Mouse (Mus musculus) lung, postnatal 25 days (tissue): ENCODE results near the gene Samd13.

Source experiments
- DNase-seq: peaks from one replicate; pipeline ENCODE4 v3.0.0; 2022; ENCODE audit warnings: low spot score

Gene Samd13

DNA sequence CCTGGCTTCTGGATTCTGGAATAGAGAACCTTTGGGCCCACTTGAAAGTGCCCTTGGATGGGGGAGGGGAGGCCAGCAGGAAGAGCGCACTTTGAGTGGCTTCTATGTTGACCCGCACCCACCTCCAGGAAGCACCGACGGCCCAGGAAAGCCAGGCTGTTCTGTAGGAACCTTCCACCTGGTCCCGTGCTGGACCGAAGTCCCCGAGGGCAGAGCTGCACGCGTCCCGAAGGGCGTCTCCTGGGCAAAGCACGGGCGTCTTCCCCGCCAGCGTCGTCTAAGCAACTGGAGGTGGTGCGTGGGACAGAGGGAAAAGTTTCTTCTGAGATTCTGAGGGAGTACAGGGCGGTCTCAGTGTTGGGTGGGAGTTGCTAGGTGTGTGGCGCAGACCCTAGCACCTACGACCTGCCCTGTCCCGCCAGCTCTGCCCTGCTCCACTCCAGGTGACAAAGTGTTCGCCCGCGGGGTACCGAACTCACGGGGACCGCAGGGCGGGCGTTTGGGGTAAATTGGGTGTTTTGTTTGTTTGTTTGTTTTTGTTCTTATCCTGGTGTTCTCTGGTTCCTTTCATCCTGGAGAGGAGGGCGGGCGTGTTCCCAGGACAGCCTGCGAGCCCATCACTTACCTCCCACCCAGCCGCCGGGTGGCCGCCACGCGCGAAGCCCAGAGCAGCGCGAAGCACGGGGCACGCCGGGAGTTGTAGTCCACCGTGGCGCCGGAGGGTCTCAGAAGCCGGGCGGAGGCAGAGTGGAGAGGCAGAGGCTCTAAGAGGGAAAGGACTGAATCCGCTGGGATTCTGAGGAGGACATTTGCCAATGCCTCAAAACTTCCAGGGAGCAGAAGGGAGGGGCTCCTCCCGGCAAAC, at the start of gene Samd13:
Samd13 (minus strand) TSS at position 782 of the 865 bp plus-strand sequence.
- peak; percentile 4 for DNase-seq

DNA sequence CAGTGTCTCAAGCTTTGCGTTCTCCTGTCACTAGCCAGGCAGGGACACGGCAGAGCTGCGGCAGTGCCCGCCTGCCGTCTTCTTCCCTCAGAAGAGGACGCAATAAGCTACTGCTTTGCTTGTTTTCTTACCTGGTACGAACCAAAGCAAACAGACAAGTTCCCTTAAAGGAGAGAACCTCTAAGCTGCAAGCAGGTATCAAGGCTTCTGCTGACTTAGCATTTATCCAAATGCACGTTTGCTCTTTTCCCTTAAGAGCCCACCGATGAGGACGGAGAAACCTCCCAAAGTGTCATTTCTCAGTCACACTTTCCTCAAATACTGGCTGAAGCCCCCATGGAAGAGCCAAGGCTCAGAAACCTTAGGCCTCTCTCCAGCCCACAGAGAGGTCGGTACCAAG, 46.1 kb upstream of the Samd13 start:
- DNase-seq: no peak

DNA sequence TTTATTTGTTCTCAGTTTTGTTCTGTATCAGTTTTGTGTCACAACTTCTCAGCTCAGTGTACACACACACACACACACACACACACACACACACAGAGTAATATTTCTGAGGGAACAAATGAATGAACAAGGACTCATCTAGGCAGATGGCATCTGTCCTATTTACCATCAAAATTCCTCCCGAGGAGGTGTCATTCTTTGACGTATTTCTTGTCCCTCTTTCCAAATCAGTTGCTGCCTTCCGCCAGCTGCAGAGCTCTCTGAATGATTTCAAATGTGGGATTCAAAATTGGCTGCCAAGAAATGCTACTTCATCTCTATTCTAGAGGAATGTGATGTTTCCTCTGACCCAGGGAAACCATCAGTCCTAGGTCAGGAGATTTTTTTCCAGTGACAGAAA, 37.6 kb upstream of the Samd13 start:
- no peak for DNase-seq

DNA sequence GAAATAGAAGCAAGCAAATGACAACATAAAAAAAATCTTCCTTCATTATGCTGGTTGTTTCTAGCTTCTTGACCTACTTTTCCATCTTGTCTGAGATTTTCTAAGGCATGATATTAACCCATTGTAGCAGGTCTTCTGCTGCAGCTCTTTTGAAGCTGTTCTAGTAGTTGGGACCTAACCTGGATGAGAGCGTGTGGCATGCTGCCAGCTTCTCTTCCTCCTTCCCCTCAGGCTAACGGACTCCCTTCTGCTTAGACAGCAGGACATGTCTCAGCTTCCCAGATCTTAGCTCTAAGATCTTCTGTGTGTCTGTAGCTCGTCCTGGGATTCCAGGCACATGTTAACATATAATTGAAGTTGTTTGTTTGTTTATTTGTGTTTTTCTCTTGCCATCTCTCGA, 34.3 kb upstream of the Samd13 start:
- DNase-seq: no peak

DNA sequence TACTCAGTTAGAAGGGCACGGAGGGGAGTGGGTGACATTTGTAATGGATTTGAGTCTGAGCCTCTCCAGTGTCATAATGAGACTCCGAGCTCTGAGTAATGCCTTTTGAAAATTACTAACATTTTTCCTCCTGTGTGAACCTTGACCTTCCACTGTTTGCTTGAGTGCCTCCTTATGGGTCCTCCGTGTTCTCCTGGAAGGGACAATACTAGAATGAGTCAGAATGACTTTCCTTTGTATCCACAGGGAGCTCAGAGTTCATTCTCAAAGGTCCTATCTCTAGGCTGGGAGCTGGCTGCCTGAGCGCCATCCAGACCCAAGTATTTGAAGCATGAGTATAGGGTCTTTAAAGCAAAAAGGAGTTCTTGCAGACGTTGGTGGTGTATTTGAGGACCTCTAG, 32.9 kb upstream of the Samd13 start:
- no peak for DNase-seq

DNA sequence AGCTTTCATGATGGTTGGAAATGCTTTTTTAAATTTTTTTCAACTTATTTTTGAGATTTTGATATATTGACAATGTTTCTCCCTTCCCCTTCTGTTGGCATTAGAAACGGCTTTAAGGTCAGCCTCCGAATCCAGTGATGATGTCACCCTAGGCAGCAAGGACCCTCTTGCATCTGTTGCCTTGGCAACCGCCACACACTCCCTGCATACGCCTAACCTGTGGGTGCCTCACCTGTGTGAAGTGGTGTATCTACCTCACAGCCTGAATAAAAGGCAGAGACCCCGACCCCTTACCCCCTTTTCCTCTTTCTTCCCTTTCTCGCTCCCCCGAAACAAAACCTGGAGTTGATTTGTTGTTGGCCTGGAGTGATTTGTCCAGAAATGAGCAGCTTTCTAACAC, 26.9 kb upstream of the Samd13 start:
- DNase-seq: no peak

DNA sequence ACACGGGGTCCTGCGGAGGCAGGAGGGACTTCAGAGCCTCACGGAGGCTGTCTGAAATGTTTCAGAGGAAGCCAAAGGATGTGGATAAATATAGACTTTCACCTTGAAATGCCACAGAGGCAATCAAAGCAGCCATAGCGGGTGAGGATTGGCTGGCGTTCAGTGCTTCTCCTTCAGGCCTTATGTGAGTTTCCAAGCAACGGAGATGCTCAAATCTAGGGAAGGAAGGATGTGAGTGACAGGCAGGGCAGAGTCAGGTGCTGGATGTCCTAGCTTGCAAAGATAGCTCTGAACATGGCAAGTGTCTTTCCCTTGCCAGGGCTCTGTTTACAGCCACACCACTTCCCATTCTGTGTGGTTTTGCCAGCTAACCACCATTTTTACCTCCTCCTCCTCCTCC, 26.2 kb upstream of the Samd13 start:
- DNase-seq: no peak

DNA sequence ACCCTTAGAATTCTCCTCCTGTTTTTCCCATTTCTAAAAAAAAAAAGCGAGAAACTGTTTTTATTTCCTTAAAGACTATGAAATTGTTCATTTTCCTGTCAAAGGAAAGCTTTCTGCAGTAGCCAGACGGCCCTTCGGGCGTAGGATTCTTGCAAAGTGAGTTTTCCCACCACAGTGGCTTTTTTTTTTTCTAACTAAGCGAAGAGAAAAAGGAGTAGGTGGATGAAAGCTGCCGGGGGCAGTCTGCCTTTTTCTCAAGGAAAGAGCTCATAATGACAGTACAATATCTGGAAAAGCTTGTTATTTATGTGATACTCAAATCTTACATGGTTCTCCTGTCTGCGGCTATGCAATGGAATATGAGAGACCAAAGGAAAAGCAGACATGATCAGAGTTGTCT, 25.7 kb upstream of the Samd13 start:
- no peak for DNase-seq

DNA sequence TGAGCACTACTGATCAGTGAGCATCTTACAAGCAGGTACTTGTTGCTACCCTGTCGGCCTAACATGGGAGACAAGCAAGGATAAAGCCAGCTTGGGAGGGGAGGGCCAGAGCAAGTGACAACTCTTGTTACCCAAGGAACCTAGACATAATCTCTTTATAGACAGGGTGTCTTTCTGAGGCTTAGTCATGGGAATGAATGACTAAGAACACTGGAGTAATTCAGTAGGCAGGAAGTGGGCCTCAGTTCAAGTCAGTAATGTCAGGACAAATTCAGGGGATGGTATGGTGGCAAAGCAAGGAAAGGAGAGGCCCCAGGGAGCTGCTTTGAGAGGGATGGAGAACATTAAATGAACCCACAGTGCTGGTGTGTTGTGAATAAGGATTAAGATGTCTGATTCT, 23.7 kb upstream of the Samd13 start:
- DNase-seq: no peak

DNA sequence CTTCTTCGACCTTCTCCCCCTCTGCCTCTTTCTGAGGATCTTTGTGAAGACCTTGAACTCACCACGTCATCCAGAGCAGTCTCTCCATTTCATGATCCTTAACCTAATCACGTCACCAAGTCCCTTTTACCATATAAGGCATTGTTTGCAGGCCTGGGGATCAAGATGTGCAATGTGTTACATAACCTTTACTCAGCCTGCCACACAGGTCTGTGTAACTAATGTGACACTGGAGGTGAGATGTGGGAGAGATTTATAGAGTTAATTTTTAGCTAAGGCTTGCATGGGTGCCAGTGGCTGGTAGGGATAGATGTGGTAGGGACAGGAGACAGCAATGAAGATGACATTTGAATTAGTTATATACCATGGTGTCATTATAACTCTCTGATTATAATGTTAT, 23.0 kb upstream of the Samd13 start:
- no peak for DNase-seq

DNA sequence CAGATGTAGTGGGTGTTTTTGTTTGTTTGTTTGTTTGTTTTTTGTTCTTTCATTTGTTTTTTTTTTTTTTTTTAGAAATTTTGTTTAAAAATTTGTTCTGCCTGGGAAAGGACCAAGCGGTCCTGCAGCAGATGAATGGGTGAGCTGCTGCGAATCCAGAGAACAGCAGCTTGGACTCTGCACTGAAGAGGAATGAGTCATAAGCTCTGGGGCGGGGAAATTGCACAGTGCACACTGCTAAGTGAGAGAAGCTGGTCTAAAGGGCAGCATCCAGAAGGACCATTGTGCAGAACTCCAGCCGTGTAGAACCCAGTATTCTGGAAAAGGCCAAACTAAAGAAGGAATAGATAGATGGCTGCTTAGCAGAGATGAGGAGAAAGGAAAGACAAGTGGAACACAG, 18.7 kb upstream of the Samd13 start:
- DNase-seq: no peak

DNA sequence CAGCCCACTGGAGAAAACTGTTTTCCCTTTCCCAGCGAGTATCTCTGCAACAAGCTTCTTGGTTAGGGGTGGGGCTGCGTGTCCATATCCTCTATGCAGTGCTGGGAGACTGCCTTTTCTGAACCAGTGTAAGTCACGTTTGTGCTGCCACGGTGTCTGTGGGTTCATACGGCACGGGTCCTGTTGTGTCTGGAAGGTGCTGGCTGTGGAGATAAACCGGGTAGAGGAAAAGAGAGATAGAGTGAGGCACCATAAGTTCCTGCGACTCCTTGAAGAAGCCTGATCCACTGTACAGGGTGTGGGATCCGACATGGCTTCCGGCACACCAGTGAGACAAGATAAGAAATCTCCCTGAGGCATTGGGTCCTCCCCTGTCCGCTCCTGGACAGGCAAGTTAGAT, 14.7 kb upstream of the Samd13 start:
- no peak for DNase-seq

DNA sequence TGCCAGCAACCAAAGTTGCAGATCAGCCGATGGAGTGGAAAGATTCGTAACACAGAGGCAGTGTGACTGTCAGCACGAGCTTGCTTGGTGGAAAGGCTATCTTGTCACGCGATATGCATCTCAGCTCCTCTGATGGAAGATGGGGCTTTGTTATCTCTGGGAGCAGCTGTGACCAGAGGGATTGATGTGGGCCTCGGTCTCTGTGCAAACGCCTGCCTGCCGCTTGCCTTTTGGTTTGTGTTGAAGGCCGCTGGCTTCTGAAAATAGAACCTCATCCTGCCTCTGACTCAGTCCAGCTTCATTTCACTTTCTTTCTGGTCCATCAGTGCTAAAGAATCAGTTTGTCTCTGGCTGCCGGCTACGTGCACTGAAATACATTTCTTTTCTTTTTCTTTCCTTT, 13.6 kb upstream of the Samd13 start:
- DNase-seq: no peak

DNA sequence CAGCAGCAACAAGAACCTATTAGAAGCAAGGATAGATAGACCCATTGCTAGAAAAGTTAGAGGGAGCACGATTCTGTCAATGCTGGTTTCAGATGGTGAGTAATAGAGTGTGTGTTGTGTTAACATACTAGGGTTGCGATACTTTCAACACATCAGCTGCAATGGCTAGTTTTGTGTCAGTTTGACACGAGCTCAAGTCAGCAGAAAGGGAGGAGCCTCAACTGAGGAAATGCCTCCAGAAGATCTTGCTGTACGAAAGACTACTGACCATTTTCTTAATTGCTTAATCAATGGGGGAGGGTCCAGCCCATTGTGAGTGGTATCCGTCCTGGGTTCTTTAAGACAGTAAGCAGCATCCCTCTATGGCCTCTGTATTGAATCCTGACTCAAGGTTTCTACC, 7.2 kb upstream of the Samd13 start:
- no peak for DNase-seq

DNA sequence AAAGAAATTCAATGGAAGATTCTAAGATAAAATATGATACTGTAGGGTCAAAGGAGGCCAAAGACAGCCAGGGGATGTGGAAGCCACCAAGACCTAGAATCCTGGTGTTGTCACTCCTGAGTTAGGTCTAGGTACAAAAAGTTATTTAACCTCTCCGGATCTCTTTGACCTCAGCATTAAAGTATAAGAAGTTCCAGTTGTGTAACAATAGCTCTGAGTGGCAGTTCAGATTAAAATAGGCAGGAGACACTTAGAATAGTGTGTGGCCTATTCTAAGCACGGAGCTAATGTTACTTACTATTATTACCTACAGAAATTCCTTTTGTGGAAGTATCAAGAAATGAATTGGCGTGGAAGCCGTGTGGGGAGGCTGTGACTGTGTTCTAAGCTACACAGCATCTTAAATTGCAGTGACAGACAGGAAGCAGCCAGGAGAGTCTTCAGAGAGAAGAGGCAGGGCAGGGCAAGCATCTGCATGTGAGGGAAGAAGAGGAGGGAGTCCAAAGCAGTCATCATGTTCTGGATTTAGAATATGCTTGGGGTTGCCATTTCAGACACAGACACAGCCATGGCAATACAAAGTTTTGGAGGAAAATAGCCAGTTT, 1.8 kb upstream of the Samd13 start:
- DNase-seq: no peak

DNA sequence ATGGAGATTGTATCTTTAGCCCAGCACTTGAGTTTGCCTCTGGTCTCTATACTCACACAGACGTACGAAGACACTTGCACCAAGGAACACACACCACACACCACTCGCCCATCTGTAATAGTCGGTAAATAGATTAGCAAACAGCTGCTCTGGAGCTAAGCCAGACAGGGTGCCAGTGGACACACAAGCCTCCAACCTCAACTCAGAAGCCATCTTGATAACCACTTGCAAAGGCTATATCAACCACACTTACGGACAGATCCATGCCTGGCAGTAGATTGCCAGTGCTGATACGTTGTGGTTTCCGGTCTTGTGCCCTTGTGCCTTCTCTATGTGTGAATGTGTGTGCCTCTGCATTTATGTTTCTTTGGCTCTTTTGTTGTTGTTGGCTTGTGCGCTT, 1.0 kb upstream of the Samd13 start:
- DNase-seq: no peak

DNA sequence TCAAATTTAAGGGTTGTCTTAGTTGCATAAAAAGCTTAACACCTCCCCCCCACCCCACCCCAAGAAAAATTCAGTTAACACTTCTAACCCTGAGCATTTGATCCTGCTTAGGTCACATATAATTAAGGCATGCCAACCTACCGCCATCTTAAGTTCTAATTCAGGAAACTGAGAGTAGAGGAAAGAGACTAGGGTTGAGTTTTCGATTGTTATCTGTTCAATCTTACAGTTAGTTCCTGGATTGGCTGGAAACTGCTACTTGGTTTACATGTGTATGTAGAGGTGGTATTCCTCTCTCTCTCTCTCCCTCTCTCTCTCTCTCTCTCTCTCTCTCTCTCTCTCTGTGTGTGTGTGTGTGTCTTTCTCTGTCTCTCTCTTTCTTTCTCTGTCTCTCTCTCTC, 2.3 kb downstream of the Samd13 start:
- no peak for DNase-seq

DNA sequence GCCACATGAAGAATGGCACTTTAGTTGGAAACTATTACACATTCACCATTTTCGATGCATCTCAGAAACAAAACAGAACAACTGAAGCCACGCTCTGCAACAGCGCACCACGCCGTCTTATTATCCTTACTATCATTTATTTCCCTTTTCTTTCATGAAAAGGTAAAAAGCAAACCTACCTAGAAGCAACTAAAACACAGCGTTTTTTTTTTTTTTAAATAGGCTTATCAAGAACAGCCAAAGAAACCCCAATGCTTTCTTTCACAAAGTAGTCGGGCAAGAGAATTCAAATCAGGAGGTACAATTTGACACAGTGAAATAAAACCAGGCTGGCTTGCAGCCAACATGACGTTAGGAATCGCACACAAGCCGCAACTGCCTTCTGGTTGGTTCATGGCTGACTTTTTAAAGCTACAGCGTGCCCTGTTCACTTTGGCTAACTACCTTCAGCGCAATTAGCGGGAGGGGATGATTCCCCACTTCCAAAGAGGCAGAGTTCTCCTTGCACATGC, 3.2 kb downstream of the Samd13 start:
- DNase-seq: peak; percentile 14

DNA sequence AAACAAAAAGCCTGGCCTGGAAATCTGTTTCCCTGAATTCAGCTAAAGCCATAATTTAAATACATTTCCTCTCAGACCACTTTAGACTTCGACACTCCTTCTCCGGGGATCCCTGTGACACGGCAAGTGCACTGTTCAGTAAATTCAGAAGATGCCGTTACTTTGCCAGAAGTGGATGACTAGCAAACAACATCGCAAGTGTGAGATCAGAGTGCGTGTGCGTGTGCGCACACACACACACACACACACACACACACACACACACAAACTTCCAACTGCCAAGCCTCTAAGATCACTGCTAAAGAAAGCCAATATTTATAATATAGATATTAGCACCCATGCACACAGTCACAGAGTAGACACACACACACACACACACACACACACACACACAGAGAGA, 3.7 kb downstream of the Samd13 start:
- DNase-seq: no peak

DNA sequence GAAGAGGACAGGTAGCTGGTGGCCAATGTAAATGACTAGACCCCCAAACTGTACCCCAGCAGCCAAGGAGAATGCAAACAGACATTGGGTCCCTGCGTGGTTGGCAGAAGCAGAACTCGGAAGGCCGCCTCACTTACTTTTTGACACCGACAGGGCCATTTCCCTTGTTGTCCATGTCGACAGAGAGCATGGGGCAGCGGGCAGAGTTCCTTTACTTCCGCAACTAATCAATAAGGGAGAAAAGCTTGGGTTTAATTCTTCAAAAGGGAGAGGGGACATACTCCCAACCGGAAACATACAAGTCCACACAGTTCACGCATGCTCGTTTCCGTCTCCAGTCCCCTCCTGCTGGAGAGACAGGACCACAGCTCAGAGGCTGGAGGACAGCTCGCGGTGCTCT, 4.8 kb downstream of the Samd13 start:
- no peak for DNase-seq

DNA sequence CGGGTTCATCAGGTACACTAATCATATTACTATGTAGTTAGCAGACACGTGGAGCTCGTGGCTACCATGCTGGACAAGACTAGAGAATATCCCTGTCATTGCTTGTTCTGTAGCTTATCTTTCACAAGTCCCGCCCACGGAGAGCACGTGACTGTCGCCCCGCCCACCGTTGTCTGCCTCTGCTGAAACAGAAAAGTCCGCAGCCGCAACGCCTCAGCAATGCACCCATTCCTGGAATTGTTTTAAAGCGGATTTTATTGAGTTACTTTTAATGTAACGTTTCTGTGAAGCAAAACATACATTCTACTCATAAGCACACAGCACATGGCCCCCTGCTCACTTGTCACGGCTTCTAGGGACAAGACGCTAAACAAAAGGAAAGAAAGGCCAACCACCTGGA, 5.7 kb downstream of the Samd13 start:
- DNase-seq: no peak

DNA sequence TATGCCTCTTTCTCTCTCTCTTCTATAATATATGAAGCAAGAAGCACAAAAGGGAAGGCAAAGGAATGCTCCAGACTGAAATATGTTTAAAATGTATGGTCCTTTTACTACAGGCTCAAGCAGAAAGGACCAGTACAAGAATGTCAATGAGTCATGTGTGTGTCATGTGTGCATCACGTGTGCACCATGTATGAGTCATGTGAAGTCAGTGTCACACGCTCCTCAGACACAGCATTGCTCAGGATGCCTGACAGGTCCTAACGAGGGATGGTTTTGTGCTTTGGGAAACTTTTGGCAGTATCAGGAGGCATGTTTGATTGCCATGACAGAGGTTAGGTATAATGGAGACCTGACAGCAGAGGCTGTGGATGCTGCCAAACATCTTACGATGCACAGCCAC, 9.2 kb downstream of the Samd13 start:
- no peak for DNase-seq

DNA sequence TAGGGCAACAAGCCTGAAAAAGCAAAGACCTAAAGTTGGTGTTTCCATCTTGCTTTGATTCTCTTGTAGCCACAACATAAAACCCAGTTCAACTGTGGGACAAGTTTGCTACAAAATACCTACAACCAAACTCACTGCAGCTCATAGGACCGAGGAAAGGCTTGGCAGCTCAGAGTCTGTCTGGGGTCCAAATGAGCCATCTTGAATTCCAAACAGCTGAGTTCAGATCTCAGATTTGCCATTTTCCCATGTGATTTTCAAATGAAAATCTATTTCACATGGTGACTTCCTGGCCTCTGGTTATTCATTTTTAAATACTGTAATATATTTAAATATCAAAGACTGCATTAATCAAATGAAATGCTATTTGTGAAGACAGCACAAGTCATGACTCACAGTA, 10.3 kb downstream of the Samd13 start:
- DNase-seq: no peak

DNA sequence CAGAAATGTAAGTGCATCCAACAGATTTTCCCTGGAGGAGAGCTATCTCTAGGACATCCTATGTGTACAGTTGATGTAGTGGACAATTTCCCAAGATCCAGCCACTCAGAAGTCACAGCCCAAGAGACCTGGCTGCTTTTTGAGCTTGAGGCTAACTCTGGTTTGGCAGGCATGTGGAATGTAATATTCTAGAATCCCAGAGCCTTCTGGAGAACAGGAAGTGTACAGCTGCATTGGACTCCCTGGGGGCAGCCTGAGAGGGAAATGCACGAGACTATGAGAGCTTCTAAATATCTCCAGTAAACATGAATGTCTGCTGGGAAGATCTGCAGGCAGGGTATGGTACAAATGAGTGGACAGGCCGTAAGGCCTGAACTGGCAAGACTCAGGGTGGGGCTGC, 14.3 kb downstream of the Samd13 start:
- DNase-seq: no peak
